Mouse (Mus musculus) MEL (cell line): ENCODE results near the gene Itgb3.

Experiments
- CTCF ChIP-seq, 3 experiments: IDR thresholded peaks in 2 of 3; conservative IDR thresholded peaks in 1 of 3; 2 replicates each; pipeline ENCODE4 v1.5.1; 2011 to 2012; ENCODE audit warnings: low read length in 3 of 3, low read depth in 2 of 3, mild to moderate bottlenecking in 2 of 3, improper control_type of control experiment in 1 of 3, inconsistent platforms in 1 of 3, mixed read lengths in 1 of 3, moderate library complexity in 1 of 3; ENCODE audit not compliant: control insufficient read depth in 1 of 3, insufficient read depth in 1 of 3, poor library complexity in 1 of 3, severe bottlenecking in 1 of 3
- EP300 ChIP-seq, 2 experiments: IDR thresholded peaks; 2 replicates each; pipeline ENCODE4 v1.6.1; 2011; ENCODE audit warnings: improper control_type of control experiment in 2 of 2, low read length in 2 of 2, low read depth in 1 of 2, mild to moderate bottlenecking in 1 of 2
- JUND ChIP-seq: IDR thresholded peaks from 2 replicates; pipeline ENCODE4 v1.6.1; 2011; ENCODE audit warnings: low read depth, mild to moderate bottlenecking, improper control_type of control experiment, low read length
- MEF2A ChIP-seq: IDR thresholded peaks from 2 replicates; pipeline ENCODE4 v1.6.1; 2014; ENCODE audit warnings: low read depth, mild to moderate bottlenecking, inconsistent platforms, low read length, improper control_type of control experiment; ENCODE audit not compliant: poor library complexity, insufficient replicate concordance, severe bottlenecking; ENCODE audit errors: extremely low read depth
- POLR2A ChIP-seq, 2 experiments: IDR thresholded peaks; 2 replicates each; pipeline ENCODE4 v1.6.1; 2011 to 2012; ENCODE audit warnings: low read length in 2 of 2, mild to moderate bottlenecking in 2 of 2, control low read depth in 1 of 2, improper control_type of control experiment in 1 of 2, low read depth in 1 of 2, moderate library complexity in 1 of 2; ENCODE audit not compliant: control insufficient read depth in 1 of 2, insufficient read depth in 1 of 2, poor library complexity in 1 of 2
- POLR2AphosphoS2 ChIP-seq: IDR thresholded peaks from 2 replicates; pipeline ENCODE4 v1.6.1; 2011; ENCODE audit warnings: low read length, improper control_type of control experiment
- RCOR1 ChIP-seq: IDR thresholded peaks from 2 replicates; pipeline ENCODE4 v1.6.1; 2012; ENCODE audit warnings: low read depth, mild to moderate bottlenecking, inconsistent platforms, low read length, improper control_type of control experiment
- TCF12 ChIP-seq: IDR thresholded peaks from 2 replicates; pipeline ENCODE4 v1.6.1; 2014; ENCODE audit warnings: low read depth, mild to moderate bottlenecking, inconsistent platforms, low read length, improper control_type of control experiment, moderate library complexity
- USF1 ChIP-seq: IDR thresholded peaks from 2 replicates; pipeline ENCODE4 v1.6.1; 2014; ENCODE audit warnings: low read depth, mild to moderate bottlenecking, inconsistent platforms, low read length, improper control_type of control experiment, moderate library complexity

DNA sequence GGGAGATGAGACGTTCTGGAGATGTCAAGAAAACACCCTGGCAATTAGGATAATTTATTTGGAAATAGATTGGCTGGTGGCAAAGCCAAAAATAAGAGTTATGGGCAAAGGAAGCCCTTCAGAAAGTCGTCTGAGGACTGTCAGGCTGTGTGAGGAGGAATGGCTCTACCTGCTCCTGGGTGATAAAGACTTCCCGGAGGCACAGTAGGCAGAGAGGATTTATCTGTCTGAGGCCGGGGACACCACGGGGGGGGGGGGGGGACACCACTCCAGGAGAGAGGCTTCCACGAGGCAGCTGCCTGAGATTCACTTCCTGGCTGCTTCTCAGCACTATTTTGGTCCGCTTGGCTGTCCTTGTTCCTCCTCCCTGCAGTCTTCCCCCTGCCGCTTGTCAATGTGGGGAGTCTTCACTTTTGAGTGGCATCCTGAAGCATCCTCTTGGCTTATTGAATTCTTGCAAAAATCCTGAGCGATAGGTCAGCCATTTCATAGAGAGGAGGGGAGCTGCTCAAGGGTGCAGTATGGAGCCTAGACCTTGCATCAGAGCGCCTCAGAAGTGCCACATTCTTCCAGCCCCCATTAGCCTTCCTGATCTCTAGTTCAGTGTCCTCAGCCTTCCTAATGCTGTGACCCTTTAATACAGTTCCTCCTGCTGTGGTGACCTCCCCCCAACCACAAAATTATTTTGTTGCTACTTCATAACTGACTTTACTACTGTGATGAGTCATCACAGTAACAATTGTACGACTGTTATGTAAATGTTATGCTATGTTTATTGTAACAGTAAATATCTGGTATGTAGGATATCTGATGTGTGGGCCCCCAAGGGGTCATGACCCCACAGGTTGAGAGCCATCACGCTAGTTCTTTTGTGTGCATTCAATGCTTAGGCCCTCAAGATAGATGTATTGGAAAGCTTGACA lies 14.5 kb downstream of the Itgb3 start:
- TF ChIP-seq JUND: no peak
- TF ChIP-seq CTCF (IDR thresholded peaks at IDR 0.05 in 2 of 3, conservative IDR thresholded peaks at IDR 0.05 in 1 of 3; ENCODE audit: control insufficient read depth in 1 of 3, insufficient read depth in 1 of 3, low read depth in 2 of 3, low read length in 3 of 3, poor library complexity in 1 of 3, severe bottlenecking in 1 of 3): no peak
- no peak for TF ChIP-seq POLR2A (IDR thresholded peaks at IDR 0.05; ENCODE audit: control insufficient read depth in 1 of 2, insufficient read depth in 1 of 2, low read depth in 1 of 2, low read length in 2 of 2, poor library complexity in 1 of 2)
- TF ChIP-seq USF1: no peak
- 0 out of 2 replicates have a peak, but pooled peaks have one; percentile 20 for TF ChIP-seq RCOR1
- no peak for TF ChIP-seq MEF2A
- peak in 1 of 2 experiments; percentile 16; a peak in 1 of 4 replicates for TF ChIP-seq EP300 (IDR thresholded peaks at IDR 0.05; ENCODE audit: low read depth in 1 of 2, low read length in 2 of 2)
- no peak for TF ChIP-seq TCF12
- TF ChIP-seq POLR2AphosphoS2: no peak
